Mouse (Mus musculus): ENCODE measurements around the gene Cdcp2. TPM values are rescaled to one million over a fixed set of nuclear protein-coding genes. Genes with fewer than 3 reads are reported as not detected.

Gene Cdcp2
- polyA plus RNA-seq, 1 experiment from 2014 or later: not detected

Other genes with a start within 250 kb of the Cdcp2 start
- gene Ssbp3, start 186.2 kb upstream of the Cdcp2 start, polyA plus RNA-seq (2015; fragmentation: Nextera tagmentation; extraction: Ambion mirVana): 163 and 167 TPM in 2 replicates
- 74.3 and 90.5 TPM in 2 replicates for gene Mrpl37, start 30.0 kb upstream of the Cdcp2 start, polyA plus RNA-seq (2015; fragmentation: Nextera tagmentation; extraction: Ambion mirVana)
- gene Cyb5rl, start 29.9 kb upstream of the Cdcp2 start, polyA plus RNA-seq (2015; fragmentation: Nextera tagmentation; extraction: Ambion mirVana): 3.3 and 4.0 TPM in 2 replicates
- gene Tmem59, start 81.5 kb downstream of the Cdcp2 start, polyA plus RNA-seq (2015; fragmentation: Nextera tagmentation; extraction: Ambion mirVana): 375 and 431 TPM in 2 replicates
- 21.1 TPM in 2 replicates for gene Tceanc2, start 82.2 kb downstream of the Cdcp2 start, polyA plus RNA-seq (2015; fragmentation: Nextera tagmentation; extraction: Ambion mirVana)
- gene Ldlrad1, start 112.3 kb downstream of the Cdcp2 start, polyA plus RNA-seq (2015; fragmentation: Nextera tagmentation; extraction: Ambion mirVana): not detected in 2 replicates
- 58.6 and 59.9 TPM in 2 replicates for gene Lrrc42, start 156.6 kb downstream of the Cdcp2 start, polyA plus RNA-seq (2015; fragmentation: Nextera tagmentation; extraction: Ambion mirVana)
- 34.6 and 43.1 TPM in 2 replicates for gene Hspb11, start 156.7 kb downstream of the Cdcp2 start, polyA plus RNA-seq (2015; fragmentation: Nextera tagmentation; extraction: Ambion mirVana)
- not detected in 2 replicates for gene Dio1, start 210.3 kb downstream of the Cdcp2 start, polyA plus RNA-seq (2015; fragmentation: Nextera tagmentation; extraction: Ambion mirVana)
- gene Yipf1, start 217.5 kb downstream of the Cdcp2 start, polyA plus RNA-seq (2015; fragmentation: Nextera tagmentation; extraction: Ambion mirVana): 52.0 and 55.4 TPM in 2 replicates